Mouse (Mus musculus) olfactory bulb, adult 2 months (tissue): Measurements from ENCODE around the gene Cblb. TPM values are rescaled to one million over a fixed set of nuclear protein-coding genes. Genes with fewer than 3 reads are reported as not detected.

Experiments used
- H3K27ac ChIP-seq: fragments of 200-500 bp; 2 replicates; pipeline ENCODE4 v1.5.1; 2012; ENCODE audit warnings: low read depth, low read length; ENCODE audit not compliant: insufficient read depth
- H3K4me1 ChIP-seq: fragments of 200-500 bp; 2 replicates; pipeline ENCODE4 v1.6.1; 2012; ENCODE audit warnings: low read length; ENCODE audit not compliant: control insufficient read depth, insufficient read depth
- H3K4me3 ChIP-seq: fragments of 200-500 bp; 2 replicates; pipeline ENCODE4 v1.5.1; 2012; ENCODE audit warnings: mild to moderate bottlenecking, low read depth, low read length, moderate library complexity; ENCODE audit not compliant: insufficient read depth
- CTCF ChIP-seq: fragments of 200-500 bp; IDR thresholded peaks from 2 replicates; pipeline ENCODE4 v1.5.1; 2012; ENCODE audit warnings: low read depth, mild to moderate bottlenecking, low read length, moderate library complexity; ENCODE audit not compliant: insufficient read depth
- POLR2A ChIP-seq: fragments of 200-500 bp; IDR thresholded peaks from 2 replicates; pipeline ENCODE4 v1.6.1; 2012; ENCODE audit warnings: mild to moderate bottlenecking, low read depth, low read length, moderate library complexity; ENCODE audit not compliant: insufficient read depth
- WGBS: fragments of 180-500 bp; shearing (Covaris S2); methylation state at CpG from one replicate; pipeline ENCODE4 v1.1.7; 2018; 5-methylcytosine and 5-hydroxymethylcytosine counted together
- polyA plus RNA-seq: library from polyadenylated mRNA; stranded (reverse); fragments of >200 nt; gene quantifications from 2 replicates; pipeline ENCODE4 v1.2.4, GENCODE M21; 2012; ENCODE audit warnings: low replicate concordance; ENCODE audit not compliant: missing spikeins, insufficient read depth, insufficient read length

The Cblb gene
- polyA plus RNA-seq, 1 experiment = not detected

GRCm38 (mm10) chr16:52186731-52187130, 155.7 kb downstream of the Cblb start:
- Histone ChIP-seq H3K27ac (no peak overlapping the region), H3K4me1 (no peaks in the 10 kb centered on the region), H3K4me3 (no peak overlapping the region)
- WGBS = 74% methylated on average over 10 of the region's 10 CpGs
- no peak for TF ChIP-seq POLR2A
- no peak for TF ChIP-seq CTCF

DNA sequence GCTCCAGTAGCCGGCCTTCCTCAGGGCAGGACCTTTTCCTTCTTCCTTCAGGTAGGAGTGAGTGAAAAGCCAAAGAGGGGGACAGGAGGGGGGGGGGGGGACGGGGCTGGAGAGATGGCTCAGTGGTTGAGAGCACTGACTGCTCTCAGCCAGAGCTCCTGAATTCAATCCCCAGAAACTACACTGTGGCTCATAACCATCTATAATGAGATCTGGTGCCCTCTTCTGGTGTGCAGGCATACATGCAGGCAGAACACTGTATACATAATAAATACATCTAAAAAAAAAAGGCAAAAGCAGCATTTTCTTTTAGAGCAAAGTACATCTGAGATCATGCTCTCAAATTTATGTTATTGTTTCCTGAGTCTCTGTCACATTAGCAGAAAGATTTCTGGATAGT, 158.1 kb downstream of the Cblb start:
- Histone ChIP-seq H3K27ac (no peak overlapping the region), H3K4me1 (no peaks in the 10 kb centered on the region), H3K4me3 (no peak overlapping the region)
- 100% methylated on average over 1 of the region's 2 CpGs for WGBS
- TF ChIP-seq CTCF = no peak
- no peak for TF ChIP-seq POLR2A

GRCm38 (mm10) chr16:52190714-52191113, 159.7 kb downstream of the Cblb start:
- Histone ChIP-seq H3K4me3 (no peak overlapping the region), H3K4me1 (no peaks in the 10 kb centered on the region), H3K27ac (no peak overlapping the region)
- TF ChIP-seq POLR2A (no peak), CTCF (no peak)
- WGBS = 88% methylated on average over 5 of the region's 5 CpGs

DNA sequence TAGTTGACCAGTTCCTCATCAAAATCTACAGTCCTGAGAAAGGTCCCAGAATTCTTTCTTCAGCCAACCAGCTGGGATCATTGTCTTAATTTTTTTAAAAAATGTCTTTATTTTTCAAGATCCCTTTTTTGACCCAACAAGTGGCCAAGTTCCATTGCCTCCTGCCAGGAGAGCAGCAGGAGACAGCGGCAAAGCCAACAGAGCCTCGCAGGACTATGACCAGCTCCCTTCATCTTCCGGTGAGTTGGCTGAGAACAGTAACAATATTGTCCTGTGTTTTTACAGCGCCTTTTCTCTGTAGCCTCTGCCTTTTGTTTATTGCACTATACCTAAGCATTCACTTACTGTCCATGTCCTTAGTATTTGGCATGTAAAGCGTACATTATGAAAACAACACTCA, 163.0 kb downstream of the Cblb start:
- 77% methylated on average over 5 of the region's 5 CpGs for WGBS
- no peak overlapping the region for H3K27ac ChIP-seq
- TF ChIP-seq POLR2A (no peak), CTCF (no peak)
- H3K4me1 ChIP-seq = no peaks in the 10 kb centered on the region
- H3K4me3 ChIP-seq = no peak overlapping the region

DNA sequence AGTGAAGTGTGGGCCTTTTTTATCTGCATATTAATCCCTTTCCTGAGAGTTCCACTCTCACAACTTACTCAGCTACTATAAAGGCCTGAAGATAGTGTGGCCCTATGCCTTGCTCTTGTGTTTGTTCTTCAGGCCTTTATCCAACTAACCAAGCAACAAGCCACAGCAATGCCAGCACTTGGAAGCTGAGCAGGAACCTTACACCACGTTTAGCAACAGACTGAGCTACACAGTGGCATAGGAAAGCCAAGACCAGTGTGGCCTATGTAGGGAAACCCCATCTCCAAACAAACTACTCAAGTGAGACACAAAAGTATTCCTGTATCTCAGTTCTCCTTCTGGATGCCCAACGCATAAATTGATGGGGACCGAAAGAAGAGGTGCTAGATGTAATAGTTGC, 163.8 kb downstream of the Cblb start:
- Histone ChIP-seq H3K27ac (no peak overlapping the region), H3K4me3 (no peak overlapping the region), H3K4me1 (no peaks in the 10 kb centered on the region)
- TF ChIP-seq POLR2A (no peak), CTCF (no peak)
- WGBS = 82% methylated on average over 3 of the region's 3 CpGs

DNA sequence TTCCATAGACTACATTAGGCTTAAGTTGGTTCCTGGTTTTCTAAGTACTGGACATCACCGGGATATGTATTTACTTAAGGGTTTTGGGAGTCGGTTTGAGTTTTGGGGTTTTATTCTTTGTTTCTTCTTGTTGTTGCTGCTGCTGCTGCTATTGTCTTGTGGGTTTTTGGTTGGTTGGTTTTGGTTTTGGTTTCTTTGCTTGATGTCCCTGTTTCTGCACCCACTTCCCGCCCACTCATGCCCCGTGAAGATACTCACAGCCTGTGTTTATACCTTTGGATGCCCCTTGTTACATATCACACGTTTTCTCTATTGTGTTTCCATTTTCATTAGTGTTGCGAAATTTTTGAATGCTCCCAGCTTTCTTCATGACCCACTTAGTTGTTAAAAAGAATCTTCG, 169.1 kb downstream of the Cblb start:
- 92% methylated on average over 7 of the region's 7 CpGs for WGBS
- Histone ChIP-seq H3K4me3 (no peak overlapping the region), H3K4me1 (no peaks in the 10 kb centered on the region), H3K27ac (no peak overlapping the region)
- TF ChIP-seq POLR2A = no peak
- no peak for TF ChIP-seq CTCF

GRCm38 (mm10) chr16:52210844-52211606, 180.0 kb downstream of the Cblb start:
- Histone ChIP-seq H3K4me3 (no peak overlapping the region), H3K27ac (no peak overlapping the region), H3K4me1 (no peaks in the 10 kb centered on the region)
- no peak for TF ChIP-seq POLR2A
- no peak for TF ChIP-seq CTCF
- 77% methylated on average over 8 of the region's 8 CpGs for WGBS

DNA sequence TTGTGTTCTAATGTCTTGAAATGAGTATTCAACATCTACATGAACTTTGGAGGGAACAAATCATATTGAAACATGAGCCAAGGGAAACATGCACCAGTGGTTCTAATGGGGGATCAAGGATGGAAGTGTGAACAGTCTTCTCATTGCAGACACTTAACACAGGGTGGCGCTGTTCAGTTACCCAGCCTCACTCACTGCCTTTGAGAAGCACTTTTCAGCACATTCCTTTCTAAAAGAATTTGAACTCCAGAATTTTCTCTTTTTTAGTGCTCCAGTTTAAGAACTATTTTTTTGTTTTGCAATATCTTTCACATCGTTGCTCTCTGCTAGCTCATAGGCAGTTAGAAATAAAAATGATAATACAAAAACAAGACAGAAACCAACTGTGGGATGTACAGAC, 188.0 kb downstream of the Cblb start:
- TF ChIP-seq CTCF = no peak
- TF ChIP-seq POLR2A = no peak
- 27% methylated on average over 2 of the region's 2 CpGs for WGBS
- no peak overlapping the region for H3K27ac ChIP-seq

GRCm38 (mm10) chr16:52222896-52223295, 191.9 kb downstream of the Cblb start:
- TF ChIP-seq POLR2A (no peak), CTCF (no peak)
- WGBS = 91% methylated on average over 4 of the region's 4 CpGs
- Histone ChIP-seq H3K27ac (no peak overlapping the region), H3K4me3 (no peak overlapping the region), H3K4me1 (no peaks in the 10 kb centered on the region)

More for the DNA sequence above, 188.0 kb downstream of the Cblb start:
- H3K4me3 ChIP-seq = no peak overlapping the region
- no peaks in the 10 kb centered on the region for H3K4me1 ChIP-seq

DNA sequence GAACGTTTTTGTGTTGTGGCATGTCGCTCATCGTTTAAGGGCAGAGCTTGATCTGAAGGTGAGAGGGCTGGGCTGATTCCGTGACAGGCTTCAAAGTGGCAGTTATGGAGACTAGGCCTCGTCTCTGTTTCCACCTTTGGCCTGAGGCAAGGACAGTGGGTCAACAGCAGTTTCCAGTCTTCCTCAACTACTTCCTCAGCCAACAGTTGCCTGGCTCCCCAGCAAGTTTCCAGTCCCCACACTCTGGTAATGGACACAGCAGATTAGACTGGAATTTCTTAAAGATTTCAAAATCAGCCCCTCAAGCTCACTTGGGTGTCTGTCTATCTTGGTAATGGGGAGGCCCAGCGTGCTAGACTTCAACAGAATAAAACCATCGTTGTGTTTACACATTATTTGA, 198.4 kb downstream of the Cblb start:
- no peak for TF ChIP-seq POLR2A
- TF ChIP-seq CTCF = no peak
- 81% methylated on average over 7 of the region's 7 CpGs for WGBS
- H3K4me3 ChIP-seq = no peak overlapping the region
- 0 out of 2 replicates have a peak, but pooled peaks cover 3% of the 10 kb centered on the region for H3K4me1 ChIP-seq
- no peak overlapping the region for H3K27ac ChIP-seq
